Mouse (Mus musculus) cerebellum, adult 8-10 months (tissue): ENCODE measurements at regions not wholly inside any gene's neighbourhood (a gene's known extent, or its start where the extent isn't known, plus 50 kb on each side); places are given as distances from the start of the nearest gene placed in this dataset.

Experiments
- DNase-seq: peaks from one replicate; pipeline ENCODE4 v3.0.0; 2022

- no peak for DNase-seq
Observed at GRCm38 (mm10) chr16:78877941-78878340, 52.8 kb upstream of the Chodl start.

GRCm38 (mm10) chr16:78859006-78859405 is 71.7 kb upstream of the Chodl start:
- no peak for DNase-seq

- DNase-seq, result no peak
Observed at GRCm38 (mm10) chr16:78830957-78831356, 99.8 kb upstream of the Chodl start.

- DNase-seq, result no peak
Observed at GRCm38 (mm10) chr16:78827739-78828138, 103.0 kb upstream of the Chodl start.

GRCm38 (mm10) chr16:78790064-78790463 is 140.7 kb upstream of the Chodl start:
- no peak for DNase-seq

- DNase-seq, result no peak
Observed at GRCm38 (mm10) chr16:78759226-78759625, 171.5 kb upstream of the Chodl start.

GRCm38 (mm10) chr16:78737902-78738301 is 161.4 kb upstream of the D16Ertd472e start:
- no peak for DNase-seq

- DNase-seq, result no peak
Observed at GRCm38 (mm10) chr16:78730583-78731501, 154.3 kb upstream of the D16Ertd472e start.

- DNase-seq, result no peak
Observed at GRCm38 (mm10) chr16:78725541-78725940, 149.0 kb upstream of the D16Ertd472e start.

GRCm38 (mm10) chr16:78709943-78710342 is 133.4 kb upstream of the D16Ertd472e start:
- DNase-seq, result no peak

- no peak for DNase-seq
Observed at GRCm38 (mm10) chr16:78707566-78707965, 131.1 kb upstream of the D16Ertd472e start.

GRCm38 (mm10) chr16:78707165-78707564 is 130.7 kb upstream of the D16Ertd472e start:
- no peak for DNase-seq

- DNase-seq, result no peak
Observed at GRCm38 (mm10) chr16:78697514-78698209, 121.2 kb upstream of the D16Ertd472e start.

GRCm38 (mm10) chr16:78688251-78688650 is 111.7 kb upstream of the D16Ertd472e start:
- DNase-seq, result no peak

GRCm38 (mm10) chr16:78685160-78685559 is 108.7 kb upstream of the D16Ertd472e start:
- DNase-seq, result no peak

- DNase-seq, result no peak
Observed at GRCm38 (mm10) chr16:78684031-78684430, 107.5 kb upstream of the D16Ertd472e start.

- no peak for DNase-seq
Observed at GRCm38 (mm10) chr16:78661126-78661525, 84.6 kb upstream of the D16Ertd472e start.

- no peak for DNase-seq
Observed at GRCm38 (mm10) chr16:78644710-78645109, 68.2 kb upstream of the D16Ertd472e start.

- DNase-seq, result no peak
Observed at GRCm38 (mm10) chr16:78641717-78642116, 65.2 kb upstream of the D16Ertd472e start.

- DNase-seq, result no peak
Observed at GRCm38 (mm10) chr16:78641205-78641604, 64.7 kb upstream of the D16Ertd472e start.

- no peak for DNase-seq
Observed at GRCm38 (mm10) chr16:78637452-78637851, 60.9 kb upstream of the D16Ertd472e start.

- DNase-seq, result no peak
Observed at GRCm38 (mm10) chr16:78637015-78637414, 60.5 kb upstream of the D16Ertd472e start.

GRCm38 (mm10) chr16:78635774-78636173 is 59.3 kb upstream of the D16Ertd472e start:
- DNase-seq, result no peak

GRCm38 (mm10) chr16:78635257-78635656 is 58.7 kb upstream of the D16Ertd472e start:
- peak; percentile 32 for DNase-seq
